Mouse (Mus musculus) limb, embryonic 14.5 days (tissue): ENCODE data around the gene Gldc. TPM values are rescaled to one million over a fixed set of nuclear protein-coding genes. Genes with fewer than 3 reads are reported as not detected.

Source experiments
- ATAC-seq: fragments of 200-750 bp; cut with Nextera tagmentation; 2 replicates; pipeline ENCODE4 v1.8.0; 2017; ENCODE audit warnings: low read depth, moderate number of reproducible peaks, moderate TSS enrichment; ENCODE audit not compliant: low FRiP score
- DNase-seq: peaks from one replicate; pipeline ENCODE4 v3.0.0-alpha.2; 2015; ENCODE audit warnings: low spot score
- H3K27ac ChIP-seq: fragments of 300-500 bp; sonication (generic); replicated peaks from 2 replicates; pipeline ENCODE4 v1.5.1; 2014; ENCODE audit warnings: low read depth, mild to moderate bottlenecking, low read length, moderate library complexity, mixed read lengths
- H3K27me3 ChIP-seq: fragments of 300-500 bp; sonication (generic); 2 replicates; pipeline ENCODE4 v1.6.1; 2014; ENCODE audit warnings: low read length, mixed read lengths; ENCODE audit not compliant: control insufficient read depth, insufficient read depth
- H3K36me3 ChIP-seq: fragments of 300-500 bp; sonication (generic); 2 replicates; pipeline ENCODE4 v1.6.1; 2014; ENCODE audit warnings: mild to moderate bottlenecking, low read length, moderate library complexity, mixed read lengths; ENCODE audit not compliant: control insufficient read depth, insufficient read depth
- H3K4me1 ChIP-seq: fragments of 300-500 bp; sonication (generic); 2 replicates; pipeline ENCODE4 v1.6.1; 2014; ENCODE audit warnings: antibody characterized with exemption, low read length, mixed read lengths; ENCODE audit not compliant: control insufficient read depth, insufficient read depth
- H3K4me2 ChIP-seq: fragments of 300-500 bp; sonication (generic); replicated peaks from 2 replicates; pipeline ENCODE4 v1.6.1; 2014; ENCODE audit warnings: low read depth, mild to moderate bottlenecking, low read length, moderate library complexity; ENCODE audit not compliant: severe bottlenecking
- H3K4me3 ChIP-seq: fragments of 300-500 bp; sonication (generic); replicated peaks from 2 replicates; pipeline ENCODE4 v1.5.1; 2014; ENCODE audit warnings: low read length
- H3K9ac ChIP-seq: fragments of 300-500 bp; sonication (generic); 2 replicates; pipeline ENCODE4 v1.6.1; 2014; ENCODE audit warnings: mild to moderate bottlenecking, low read depth, low read length, moderate library complexity; ENCODE audit not compliant: severe bottlenecking
- H3K9me3 ChIP-seq: fragments of 300-500 bp; sonication (generic); 2 replicates; pipeline ENCODE4 v1.6.1; 2016; ENCODE audit warnings: low read length; ENCODE audit not compliant: control insufficient read depth
- POLR2A ChIP-seq: fragments of 200-500 bp; IDR thresholded peaks from 2 replicates; pipeline ENCODE4 v1.8.0; 2012; ENCODE audit warnings: inconsistent platforms, mild to moderate bottlenecking, moderate library complexity, borderline replicate concordance; ENCODE audit not compliant: insufficient read depth, insufficient read length; ENCODE audit errors: extremely low read depth
- WGBS: fragments of 180-500 bp; shearing (Covaris S2); extraction: QIAGEN DNeasy Blood & Tissue Kit; methylation state at CpG from one replicate; pipeline ENCODE4 v1.1.7; 2014; 5-methylcytosine and 5-hydroxymethylcytosine counted together
- polyA plus RNA-seq, 2 experiments: library from polyadenylated mRNA; depleted of rRNA in 1 of 2; stranded (reverse) in 1 of 2; unstranded in 1 of 2; fragments of >200 nt; fragmentation: Nextera tagmentation in 1 of 2; extraction: Ambion mirVana in 1 of 2; gene quantifications; 2 replicates each; pipeline versions ENCODE4 v1.2.1 to v1.2.3; 2012 to 2014

Gldc gene
- polyA plus RNA-seq, 2 experiments: 6.6 to 8.9 TPM

DNA sequence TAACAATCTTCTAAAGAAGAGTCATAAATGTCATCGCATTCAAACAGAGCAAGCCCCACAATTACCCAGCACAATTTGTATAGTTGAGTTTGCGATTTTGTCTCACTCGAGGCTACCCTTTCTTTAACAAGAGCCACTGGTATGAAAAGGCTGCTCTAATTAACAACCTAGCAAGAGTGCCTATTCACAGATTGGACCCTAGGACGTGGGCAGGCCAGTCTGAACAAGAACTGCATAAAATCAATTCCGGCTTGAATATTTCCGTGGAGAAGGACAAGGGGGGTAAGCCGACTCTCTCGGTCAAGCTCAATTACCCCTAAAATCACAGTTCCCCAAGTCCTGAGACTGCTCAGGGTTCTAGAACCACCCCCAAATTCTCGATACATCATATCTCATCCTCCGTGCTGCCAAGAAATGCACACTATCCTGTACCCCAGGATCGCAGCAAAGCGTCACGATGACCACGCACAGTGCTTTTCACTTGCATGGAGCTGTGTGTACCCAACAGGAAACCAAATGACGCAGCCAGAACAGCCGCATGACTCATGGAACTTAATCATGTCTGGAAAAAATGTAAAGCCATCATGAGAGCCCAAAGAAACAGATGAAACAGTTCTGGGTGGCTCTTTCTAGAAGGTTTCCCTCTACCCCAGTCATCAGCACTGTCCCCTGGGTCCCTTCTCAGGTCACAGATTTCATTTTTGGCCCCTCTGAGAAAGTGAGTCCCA lies 62.1 kb downstream of the Gldc start:
- 73% methylated on average over 16 of the region's 16 CpGs for WGBS
- Histone ChIP-seq H3K4me3 (no peak overlapping the region), H3K4me1 (peaks cover 13% of the 10 kb centered on the region), H3K9ac (no peak overlapping the region), H3K27me3 (no peaks in the 10 kb centered on the region), H3K27ac (no peak overlapping the region), H3K36me3 (no peaks in the 10 kb centered on the region), H3K4me2 (no peak overlapping the region), H3K9me3 (no peaks in the 10 kb centered on the region)
- ATAC-seq (no peak), DNase-seq (no peak)
- TF ChIP-seq POLR2A: no peak

DNA sequence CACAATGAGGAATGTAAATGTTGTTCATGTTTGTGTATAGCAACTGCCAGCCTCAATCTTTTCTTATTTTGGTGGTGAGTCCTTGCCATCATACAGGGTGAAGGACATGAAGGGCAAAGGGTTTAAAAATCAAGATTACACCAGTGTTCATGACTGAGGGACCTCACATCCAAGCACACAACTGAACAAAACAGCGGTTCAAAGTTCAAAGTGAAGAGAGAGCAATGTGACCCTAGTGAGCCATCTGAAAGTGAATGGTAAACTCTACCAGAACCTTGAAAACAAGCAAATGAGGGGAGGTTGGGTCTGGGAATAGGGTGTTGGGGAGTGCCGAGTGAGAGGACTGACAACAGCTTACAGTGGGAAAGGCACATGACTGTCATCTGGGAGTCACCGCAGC lies 63.8 kb downstream of the Gldc start:
- TF ChIP-seq POLR2A: no peak
- Histone ChIP-seq H3K4me2 (no peak overlapping the region), H3K36me3 (no peaks in the 10 kb centered on the region), H3K9ac (no peak overlapping the region), H3K27ac (no peak overlapping the region), H3K4me1 (peaks cover 7% of the 10 kb centered on the region; the same call in 1 of the 2 replicates), H3K9me3 (no peaks in the 10 kb centered on the region), H3K27me3 (no peaks in the 10 kb centered on the region), H3K4me3 (no peak overlapping the region)
- WGBS: 91% methylated on average over 3 of the region's 3 CpGs
- no peak for DNase-seq
- no peak for ATAC-seq

DNA sequence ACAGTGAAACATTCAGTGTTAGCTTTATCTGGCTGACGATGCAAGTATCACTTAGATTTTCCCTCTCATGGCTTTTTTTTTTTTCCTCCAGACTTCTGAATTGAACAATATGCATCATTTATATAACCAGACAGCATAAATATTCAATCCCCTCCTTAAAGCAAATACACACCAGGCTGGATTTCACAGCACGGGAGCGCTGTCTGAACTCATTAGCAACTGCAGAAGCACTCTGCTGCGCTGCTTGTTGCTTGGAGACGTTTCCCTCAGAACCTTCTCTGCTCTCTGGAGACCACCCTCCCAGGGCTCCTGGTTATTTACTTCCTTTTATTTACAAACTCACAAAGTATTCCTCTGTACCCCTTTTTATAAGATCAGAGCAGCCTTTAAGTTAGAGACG lies 66.1 kb downstream of the Gldc start:
- DNase-seq (no peak), ATAC-seq (no peak)
- no peak overlapping the region for H3K9ac ChIP-seq
- no peak overlapping the region for H3K4me2 ChIP-seq
- no peak overlapping the region for H3K4me3 ChIP-seq
- no peaks in the 10 kb centered on the region for H3K36me3 ChIP-seq
- TF ChIP-seq POLR2A: no peak
- 54% methylated on average over 6 of the region's 6 CpGs for WGBS
- no peak overlapping the region for H3K27ac ChIP-seq
- H3K27me3 ChIP-seq: no peaks in the 10 kb centered on the region
- no peaks in the 10 kb centered on the region for H3K9me3 ChIP-seq
- H3K4me1 ChIP-seq: 0 out of 2 replicates have a peak, but pooled peaks cover 1% of the 10 kb centered on the region

DNA sequence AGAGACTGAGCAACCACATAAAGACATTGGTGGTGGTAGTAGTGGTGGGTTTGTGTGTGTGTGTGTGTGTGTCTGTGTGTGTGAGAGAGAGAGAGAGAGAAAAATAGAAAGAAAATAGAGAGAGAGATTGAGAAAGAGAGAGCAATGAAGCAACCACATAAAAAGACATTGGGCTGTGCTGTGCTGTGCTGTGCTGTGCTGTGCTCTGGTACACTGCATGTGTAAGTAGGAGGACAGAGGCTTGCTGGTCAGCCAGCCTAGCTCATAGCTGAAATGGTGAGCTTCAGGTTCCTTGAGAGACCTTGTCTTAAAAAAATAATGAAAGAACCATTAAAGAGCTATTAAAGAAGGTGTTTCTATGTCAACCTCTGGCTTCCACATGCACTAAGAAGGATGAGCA lies 66.6 kb downstream of the Gldc start:
- Histone ChIP-seq H3K4me2 (no peak overlapping the region), H3K27ac (no peak overlapping the region), H3K9ac (no peak overlapping the region), H3K9me3 (no peaks in the 10 kb centered on the region), H3K27me3 (no peaks in the 10 kb centered on the region), H3K4me1 (no peaks in the 10 kb centered on the region), H3K36me3 (no peaks in the 10 kb centered on the region), H3K4me3 (no peak overlapping the region)
- ATAC-seq (no peak), DNase-seq (no peak)
- TF ChIP-seq POLR2A: no peak

DNA sequence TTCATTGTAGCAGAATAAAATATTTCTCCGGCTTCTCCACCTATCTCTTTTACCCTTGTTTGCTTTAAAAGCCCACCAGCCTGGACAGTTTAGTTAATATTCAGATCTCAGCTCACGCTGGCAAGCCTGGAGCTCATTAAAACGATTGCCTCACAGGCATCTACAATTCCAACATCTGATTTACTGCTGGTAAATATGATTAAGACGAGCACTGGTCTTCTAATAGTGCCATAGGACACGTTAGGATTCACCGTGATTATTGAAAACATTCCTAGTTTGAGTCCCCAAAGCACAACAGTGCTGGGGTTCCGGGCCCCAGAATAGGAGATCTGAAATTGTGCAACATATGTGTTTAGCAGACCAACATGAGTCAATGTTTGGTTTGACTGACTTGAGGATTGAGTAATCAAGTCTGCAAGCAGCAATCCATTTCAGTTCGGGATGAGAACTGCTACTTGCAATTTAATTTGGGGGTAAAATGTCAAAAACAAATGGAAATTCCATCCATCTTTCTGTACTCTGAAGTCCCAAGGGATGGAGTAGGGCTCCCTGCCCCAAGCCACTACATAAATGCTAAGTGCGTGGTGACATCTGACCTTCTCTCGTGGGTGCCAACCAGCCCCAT lies 67.9 kb downstream of the Gldc start:
- no peak overlapping the region for H3K27ac ChIP-seq
- H3K4me1 ChIP-seq: no peaks in the 10 kb centered on the region
- H3K4me2 ChIP-seq: no peak overlapping the region
- H3K9ac ChIP-seq: no peak overlapping the region
- H3K36me3 ChIP-seq: no peaks in the 10 kb centered on the region
- DNase-seq (no peak), ATAC-seq (no peak)
- no peak overlapping the region for H3K4me3 ChIP-seq
- H3K9me3 ChIP-seq: no peaks in the 10 kb centered on the region
- no peaks in the 10 kb centered on the region for H3K27me3 ChIP-seq
- 42% methylated on average over 10 of the region's 10 CpGs for WGBS
- no peak for TF ChIP-seq POLR2A
